9 mouse cellular contexts compared by ENCODE assay signal in genomic region chr10:62450280-62450640, GRCm38 (mm10). TPM values are rescaled to one million over a fixed set of nuclear protein-coding genes. Genes with fewer than 3 reads are reported as not detected.
DNase-seq lines count a peak whose midpoint lies in the region; ATAC-seq and TF ChIP-seq lines count a peak whose summit lies in the region.
"Had no signal": no experiment of that assay in that cellular context is flagged by ENCODE, and none has a peak within 500 bp of the region (broad histone marks: within the 10 kb centered on the region; RNA-seq: fewer than 3 reads in every experiment).

No protein-coding gene starts in this region.

- no peaks in the 10 kb centered on the region for H3K9me3 ChIP-seq in lung, postnatal 0 days (ENCODE audit: low read length)
- no peaks in the 10 kb centered on the region for H3K9me3 ChIP-seq in limb, embryonic 11.5 days (ENCODE audit: control insufficient read depth, low read length)
- no peaks in the 10 kb centered on the region for H3K9me3 ChIP-seq in neural tube, embryonic 14.5 days (ENCODE audit: control insufficient read depth, low read length)

- H3K27me3 ChIP-seq in lung, postnatal 0 days (replicated peaks; ENCODE audit: insufficient read depth, low read length): no peaks in the 10 kb centered on the region
- no peaks in the 10 kb centered on the region for H3K27me3 ChIP-seq in limb, embryonic 11.5 days (ENCODE audit: control insufficient read depth, insufficient read depth, low read length)
- H3K27me3 ChIP-seq in neural tube, embryonic 14.5 days (ENCODE audit: control insufficient read depth, insufficient read depth, low read length): no peaks in the 10 kb centered on the region

- TF ChIP-seq EP300 in lung, postnatal 0 days (IDR thresholded peaks at IDR 0.05): no peak

- H3K4me2 ChIP-seq in lung, postnatal 0 days (replicated peaks; ENCODE audit: low read depth, low read length): peak overlapping the region; percentile 86
- H3K4me2 ChIP-seq in limb, embryonic 11.5 days (ENCODE audit: low read depth, severe bottlenecking): peak overlapping the region; percentile 69
- H3K4me2 ChIP-seq in neural tube, embryonic 14.5 days (ENCODE audit: low read depth, low read length): peak overlapping the region; percentile 49

- H3K27ac ChIP-seq in lung, postnatal 0 days (ENCODE audit: low read length): peak overlapping the region; percentile 85; the same call in 1 of the 2 replicates
- no peak overlapping the region for H3K27ac ChIP-seq in limb, embryonic 11.5 days (replicated peaks; ENCODE audit: low read depth, low read length)
- peak overlapping the region; percentile 87 for H3K27ac ChIP-seq in neural tube, embryonic 14.5 days (ENCODE audit: low read depth, low read length)

- H3K9ac ChIP-seq in lung, postnatal 0 days (replicated peaks; ENCODE audit: low read depth): no peak overlapping the region
- H3K9ac ChIP-seq in limb, embryonic 11.5 days (ENCODE audit: low read length): peak overlapping the region; percentile 94
- H3K9ac ChIP-seq in neural tube, embryonic 14.5 days (replicated peaks; ENCODE audit: low read depth, low read length): peak overlapping the region; percentile 83

- H3K36me3 ChIP-seq in lung, postnatal 0 days (ENCODE audit: insufficient read depth, low read length): peaks cover under 1% of the 10 kb centered on the region; the same call in 1 of the 2 replicates
- H3K36me3 ChIP-seq in limb, embryonic 11.5 days (ENCODE audit: control insufficient read depth, insufficient read depth, low read length): peaks cover 8% of the 10 kb centered on the region
- H3K36me3 ChIP-seq in neural tube, embryonic 14.5 days (ENCODE audit: control insufficient read depth, insufficient read depth, low read length): peaks cover 19% of the 10 kb centered on the region

- H3K4me1 ChIP-seq in lung, postnatal 0 days (ENCODE audit: insufficient read depth, low read depth, low read length): peaks cover 5% of the 10 kb centered on the region; the same call in 1 of the 2 replicates
- H3K4me1 ChIP-seq in limb, embryonic 11.5 days (ENCODE audit: control insufficient read depth, insufficient read depth, low read length): peaks cover 5% of the 10 kb centered on the region
- peaks cover 14% of the 10 kb centered on the region; the same call in 1 of the 2 replicates for H3K4me1 ChIP-seq in neural tube, embryonic 14.5 days (ENCODE audit: control insufficient read depth, insufficient read depth, low read length)

- TF ChIP-seq CTCF in lung, postnatal 0 days (IDR thresholded peaks at IDR 0.05): no peak

- DNase-seq in lung, postnatal 0 days (ENCODE audit: low spot score): no peak
- no peak for DNase-seq in lung, postnatal 25 days (ENCODE audit: low spot score)
- no peak for DNase-seq in limb, embryonic 11.5 days (ENCODE audit: low spot score)
- no peak for DNase-seq in c-Kit-positive CD71-positive TER-119-positive erythroid progenitor cells, embryonic 14.5 days (ENCODE audit: low spot score)
- DNase-seq in urinary bladder, postnatal 14 days (ENCODE audit: low spot score): no peak

- ATAC-seq in lung, postnatal 0 days: peak; percentile 11
- 0 out of 2 replicates have a peak, but pooled peaks have one; percentile 12 for ATAC-seq in erythroid progenitor cell, adult 5-6 weeks (replicated peaks; ENCODE audit: low FRiP score, poor library complexity, severe bottlenecking)
- ATAC-seq in limb, embryonic 11.5 days (ENCODE audit: insufficient number of reproducible peaks, low FRiP score, low TSS enrichment, low read depth): no peak; the same call in 1 of the 2 replicates
- ATAC-seq in neural tube, embryonic 14.5 days (ENCODE audit: low read depth): no peak
- no peak for ATAC-seq in CD4-positive, CD25-positive, alpha-beta regulatory T cell, adult 4 months

- peak overlapping the region; percentile 78 for H3K4me3 ChIP-seq in lung, postnatal 0 days (ENCODE audit: low read depth, low read length)
- H3K4me3 ChIP-seq in limb, embryonic 11.5 days (ENCODE audit: low read depth, low read length): peak overlapping the region; percentile 99
- H3K4me3 ChIP-seq in neural tube, embryonic 14.5 days (ENCODE audit: low read depth, low read length): peak overlapping the region; percentile 76

- WGBS in lung, postnatal 0 days: 35% methylated on average over 18 of the region's 18 CpGs
- 37% methylated on average over 18 of the region's 18 CpGs for WGBS in limb, embryonic 11.5 days
- 39% methylated on average over 18 of the region's 18 CpGs for WGBS in neural tube, embryonic 14.5 days

RNA-seq across cellular contexts. Expression of gene Supv3l1, which starts 0.7 kb away (rescaled TPM):
- polyA plus RNA-seq in lung, postnatal 0 days (2015; fragmentation: Nextera tagmentation; extraction: Ambion mirVana): 9.6 and 9.8 TPM in 2 replicates
- 16.2 and 37.7 TPM in 2 replicates for total RNA-seq in erythroid progenitor cell, adult 5-6 weeks (2015; ENCODE audit: low replicate concordance)
- total RNA-seq in erythroid progenitor cell, adult 5-6 weeks (2017; ENCODE audit: low replicate concordance): 2.5 and 9.5 TPM in 2 replicates
- 30.2 and 34.5 TPM in 2 replicates for polyA plus RNA-seq in limb, embryonic 11.5 days (2014; fragmentation: Nextera tagmentation; extraction: Ambion mirVana)
- 20.0 and 23.2 TPM in 2 replicates for polyA plus RNA-seq in neural tube, embryonic 14.5 days (2014; fragmentation: Nextera tagmentation; extraction: Ambion mirVana)
- 10 to 100 TPM in 1 of 2 experiments, 1 to 10 TPM in 1; 8.4 to 11.7 TPM for polyA plus RNA-seq in CD4-positive, CD25-positive, alpha-beta regulatory T cell, adult 4 months (2017; shearing (Covaris generic))

RNA-seq across cellular contexts. Expression of gene 4930507D05Rik, which starts 1.0 kb away (rescaled TPM):
- 0.29 and 0.49 TPM in 2 replicates for polyA plus RNA-seq in lung, postnatal 0 days (2015; fragmentation: Nextera tagmentation; extraction: Ambion mirVana)
- not detected in 2 replicates for total RNA-seq in erythroid progenitor cell, adult 5-6 weeks (2015; ENCODE audit: low replicate concordance)
- total RNA-seq in erythroid progenitor cell, adult 5-6 weeks (2017; ENCODE audit: low replicate concordance): not detected in 2 replicates
- polyA plus RNA-seq in limb, embryonic 11.5 days (2014; fragmentation: Nextera tagmentation; extraction: Ambion mirVana): 0.99 and 1.5 TPM in 2 replicates
- 1.5 and 2.8 TPM in 2 replicates for polyA plus RNA-seq in neural tube, embryonic 14.5 days (2014; fragmentation: Nextera tagmentation; extraction: Ambion mirVana)
- not detected for polyA plus RNA-seq in CD4-positive, CD25-positive, alpha-beta regulatory T cell, adult 4 months (2017; shearing (Covaris generic))

RNA-seq across cellular contexts. Expression of gene Hkdc1, which starts 28.0 kb away (rescaled TPM):
- 6.2 and 8.1 TPM in 2 replicates for polyA plus RNA-seq in lung, postnatal 0 days (2015; fragmentation: Nextera tagmentation; extraction: Ambion mirVana)
- total RNA-seq in erythroid progenitor cell, adult 5-6 weeks (2015; ENCODE audit: low replicate concordance): not detected in 2 replicates
- total RNA-seq in erythroid progenitor cell, adult 5-6 weeks (2017; ENCODE audit: low replicate concordance): not detected in 2 replicates
- polyA plus RNA-seq in limb, embryonic 11.5 days (2014; fragmentation: Nextera tagmentation; extraction: Ambion mirVana): 0.67 and 0.68 TPM in 2 replicates
- polyA plus RNA-seq in neural tube, embryonic 14.5 days (2014; fragmentation: Nextera tagmentation; extraction: Ambion mirVana): 0.24 and 0.28 TPM in 2 replicates
- polyA plus RNA-seq in CD4-positive, CD25-positive, alpha-beta regulatory T cell, adult 4 months (2017; shearing (Covaris generic)): not detected
- total RNA-seq: neutrophil, adult 5-6 weeks had no signal

RNA-seq across cellular contexts. Expression of gene Vps26a, which starts 36.3 kb away (rescaled TPM):
- polyA plus RNA-seq in lung, postnatal 0 days (2015; fragmentation: Nextera tagmentation; extraction: Ambion mirVana): 62.7 and 68.7 TPM in 2 replicates
- 33.5 and 37.3 TPM in 2 replicates for total RNA-seq in erythroid progenitor cell, adult 5-6 weeks (2015; ENCODE audit: low replicate concordance)
- total RNA-seq in erythroid progenitor cell, adult 5-6 weeks (2017; ENCODE audit: low replicate concordance): 29.4 and 48.0 TPM in 2 replicates
- 81.3 and 82.3 TPM in 2 replicates for polyA plus RNA-seq in limb, embryonic 11.5 days (2014; fragmentation: Nextera tagmentation; extraction: Ambion mirVana)
- polyA plus RNA-seq in neural tube, embryonic 14.5 days (2014; fragmentation: Nextera tagmentation; extraction: Ambion mirVana): 57.5 and 63.4 TPM in 2 replicates
- 10 to 100 TPM; 70.9 to 80.0 TPM for polyA plus RNA-seq in CD4-positive, CD25-positive, alpha-beta regulatory T cell, adult 4 months (2017; shearing (Covaris generic))

Comparison
In these comparisons a context has a peak if more than half of its experiments do, and no peak if none do; other contexts are left out.
1. ATAC-seq: peak in lung, postnatal 0 days (single experiment) and erythroid progenitor cell, adult 5-6 weeks (single experiment); none in limb, embryonic 11.5 days (single experiment), neural tube, embryonic 14.5 days (single experiment) and CD4-positive, CD25-positive, alpha-beta regulatory T cell, adult 4 months (single experiment).
2. Peak in every context shown above with its lines, with median percentiles within 50 percentile points of each other: H3K4me2 ChIP-seq and H3K4me3 ChIP-seq.